Mouse (Mus musculus) CH12.LX (cell line): Measurements from ENCODE around the gene Tcte3. TPM values are rescaled to one million over a fixed set of nuclear protein-coding genes. Genes with fewer than 3 reads are reported as not detected.

Source experiments
- DNase-seq: peaks from one replicate; pipeline ENCODE4 v3.0.0-alpha.2; 2013; ENCODE audit errors: extremely low read depth
- H3K27ac ChIP-seq: 2 replicates; pipeline ENCODE4 v1.5.1; 2012; ENCODE audit warnings: low read depth, mild to moderate bottlenecking, control low read depth, moderate library complexity; ENCODE audit not compliant: insufficient read depth
- H3K27me3 ChIP-seq: replicated peaks from 2 replicates; pipeline ENCODE3; 2012; ENCODE audit warnings: inconsistent platforms
- H3K36me3 ChIP-seq, 2 experiments: replicated peaks in 1 of 2; 2 replicates each; pipeline versions ENCODE3 to v1.6.1; 2012; ENCODE audit warnings: inconsistent platforms in 1 of 2, low read length in 1 of 2, mild to moderate bottlenecking in 1 of 2, mixed read lengths in 1 of 2, moderate library complexity in 1 of 2; ENCODE audit not compliant: control insufficient read depth in 1 of 2, insufficient read depth in 1 of 2
- H3K4me1 ChIP-seq, 2 experiments: 2 replicates each; pipeline ENCODE4 v1.6.1; 2012; ENCODE audit warnings: inconsistent platforms in 1 of 2, moderate library complexity in 1 of 2; ENCODE audit not compliant: insufficient read depth in 2 of 2, control insufficient read depth in 1 of 2
- H3K4me2 ChIP-seq: 2 replicates; pipeline ENCODE4 v1.6.1; 2012; ENCODE audit warnings: low read depth, mild to moderate bottlenecking, control low read depth; ENCODE audit not compliant: poor library complexity, insufficient read depth, severe bottlenecking
- H3K4me3 ChIP-seq, 3 experiments: fragments of 150-350 bp in 1 of 3; sonication (generic) in 1 of 3; replicated peaks in 1 of 3; 2 replicates each; pipeline versions ENCODE3 to v1.5.1; 2011 to 2012; ENCODE audit warnings: low read depth in 2 of 3, low read length in 2 of 3, mild to moderate bottlenecking in 2 of 3, moderate library complexity in 2 of 3, control low read depth in 1 of 3, improper control_type of control experiment in 1 of 3, inconsistent platforms in 1 of 3, mixed read lengths in 1 of 3; ENCODE audit not compliant: poor library complexity in 1 of 3
- H3K79me2 ChIP-seq: replicated peaks from 2 replicates; pipeline ENCODE4 v1.6.1; 2012; ENCODE audit warnings: mild to moderate bottlenecking, moderate library complexity; ENCODE audit not compliant: control insufficient read depth, poor library complexity, insufficient read depth, severe bottlenecking; ENCODE audit errors: extremely low read depth
- H3K9ac ChIP-seq: 2 replicates; pipeline ENCODE4 v1.6.1; 2012; ENCODE audit warnings: low read depth, mild to moderate bottlenecking, control low read depth, moderate library complexity; ENCODE audit not compliant: insufficient read depth
- H3K9me3 ChIP-seq: replicated peaks from 2 replicates; pipeline ENCODE3; 2012; ENCODE audit warnings: low read length, inconsistent platforms, mixed read lengths
- CHD1 ChIP-seq: IDR thresholded peaks from 2 replicates; pipeline ENCODE4 v1.6.1; 2012; ENCODE audit warnings: low read depth, low read length, improper control_type of control experiment, inconsistent platforms
- ELF1 ChIP-seq: IDR thresholded peaks from 2 replicates; pipeline ENCODE4 v1.6.1; 2014; ENCODE audit warnings: low read depth, mild to moderate bottlenecking, inconsistent platforms, low read length, improper control_type of control experiment
- HCFC1 ChIP-seq: IDR thresholded peaks from 2 replicates; pipeline ENCODE4 v1.6.1; 2012; ENCODE audit warnings: low read depth, mild to moderate bottlenecking, inconsistent platforms, low read length, improper control_type of control experiment
- IRF4 ChIP-seq: IDR thresholded peaks from 2 replicates; pipeline ENCODE4 v1.6.1; 2014; ENCODE audit warnings: low read depth, mild to moderate bottlenecking, inconsistent platforms, low read length, improper control_type of control experiment
- JUN ChIP-seq: IDR thresholded peaks from 2 replicates; pipeline ENCODE4 v1.6.1; 2011; ENCODE audit warnings: low read depth, mild to moderate bottlenecking, low read length, improper control_type of control experiment, moderate library complexity; ENCODE audit not compliant: insufficient read depth
- JUND ChIP-seq: conservative IDR thresholded peaks from 2 replicates; pipeline ENCODE4 v1.6.1; 2011; ENCODE audit warnings: low read depth, low read length, improper control_type of control experiment
- MAFK ChIP-seq: IDR thresholded peaks from 2 replicates; pipeline ENCODE4 v1.6.1; 2011; ENCODE audit warnings: low read length, improper control_type of control experiment; ENCODE audit not compliant: insufficient replicate concordance
- MYC ChIP-seq: IDR thresholded peaks from 2 replicates; pipeline ENCODE4 v1.6.1; 2011; ENCODE audit warnings: low read depth, mild to moderate bottlenecking, improper control_type of control experiment, low read length
- SIN3A ChIP-seq: IDR thresholded peaks from 2 replicates; pipeline ENCODE4 v1.6.1; 2012; ENCODE audit warnings: low read length, improper control_type of control experiment, inconsistent platforms
- TBP ChIP-seq: conservative IDR thresholded peaks from 2 replicates; pipeline ENCODE4 v1.6.1; 2011; ENCODE audit warnings: low read depth, low read length, improper control_type of control experiment
- ZKSCAN1 ChIP-seq: IDR thresholded peaks from 2 replicates; pipeline ENCODE4 v1.6.1; 2012; ENCODE audit warnings: low read depth, inconsistent platforms, low read length, improper control_type of control experiment, borderline replicate concordance
- ZNF384 ChIP-seq: IDR thresholded peaks from 2 replicates; pipeline ENCODE4 v1.6.1; 2012; ENCODE audit warnings: low read depth, low read length, improper control_type of control experiment, inconsistent platforms
- dilution Hi-C: fragments of 300-500 bp; cut with MboI; formaldehyde crosslinking; loops from 2 replicates; pipeline ENCODE4 v1.14.3; 2020; ENCODE audit warnings: low sequenced_read_pairs; ENCODE audit not compliant: extremely low pct_unique_long_range_greater_than_20kb, extremely low pct_ligation_motif_present
- in situ Hi-C: fragments of 300-500 bp; cut with MboI; formaldehyde crosslinking; loops from 3 replicates; pipeline ENCODE4 v1.14.3; 2019; ENCODE audit warnings: low sequenced_read_pairs, low pct_ligation_motif_present, low pct_unique_long_range_greater_than_20kb, mixed read lengths
- polyA plus RNA-seq: library from polyadenylated mRNA; unstranded; fragments of >175 nt; gene quantifications from 2 replicates; pipeline ENCODE4 v1.2.1, GENCODE M21; 2012; ENCODE audit warnings: low read depth; ENCODE audit not compliant: insufficient read length
- total RNA-seq, 2 experiments: library from RNA; depleted of rRNA; stranded (reverse); fragments of 300-350 nt in 1 of 2; fragments of >200 nt in 1 of 2; gene quantifications; 2 replicates each; pipeline ENCODE4 v1.2.3; 2012 to 2014

Gene Tcte3
- total and polyA plus RNA-seq, 3 experiments, result 1.9 to 5.8 TPM; not detected in 1

GRCm38 (mm10) chr17:15069124-15069523 lies 27.8 kb upstream of the Tcte3 start:
- Histone ChIP-seq H3K9me3 (no peaks in the 10 kb centered on the region), H3K4me1 (no peaks in the 10 kb centered on the region), H3K4me3 (no peak overlapping the region), H3K27me3 (no peaks in the 10 kb centered on the region), H3K4me2 (no peak overlapping the region), H3K27ac (no peak overlapping the region), H3K79me2 (no peaks in the 10 kb centered on the region), H3K36me3 (peaks cover 13 to 52% of the 10 kb centered on the region in 2 experiments), H3K9ac (no peak overlapping the region)
- no peak for DNase-seq
- in situ Hi-C loops, result no loop called here
- no peak for TF ChIP-seq HCFC1
- TF ChIP-seq JUN, result no peak
- TF ChIP-seq TBP, result no peak
- no peak for TF ChIP-seq ZKSCAN1
- TF ChIP-seq JUND, result no peak
- TF ChIP-seq ELF1, result no peak
- no peak for TF ChIP-seq MYC
- TF ChIP-seq SIN3A, result no peak
- no peak for TF ChIP-seq IRF4
- dilution Hi-C loops, result no loop called here

GRCm38 (mm10) chr17:15068040-15068792 lies 26.9 kb upstream of the Tcte3 start:
- H3K27me3 ChIP-seq, result no peaks in the 10 kb centered on the region
- dilution Hi-C loops, result no loop called here
- DNase-seq, result no peak
- H3K9ac ChIP-seq, result no peak overlapping the region
- H3K9me3 ChIP-seq, result no peaks in the 10 kb centered on the region
- no peaks in the 10 kb centered on the region for H3K79me2 ChIP-seq
- no peak for TF ChIP-seq ZNF384
- 0 out of 2 replicates have a peak, but pooled peaks have one; percentile 40 for TF ChIP-seq MAFK
- H3K4me1 ChIP-seq, result no peaks in the 10 kb centered on the region
- H3K27ac ChIP-seq, result no peak overlapping the region
- peaks cover 19 to 56% of the 10 kb centered on the region in 2 experiments for H3K36me3 ChIP-seq
- no peak overlapping the region for H3K4me2 ChIP-seq
- in situ Hi-C loops, result no loop called here
- H3K4me3 ChIP-seq, result no peak overlapping the region

DNA sequence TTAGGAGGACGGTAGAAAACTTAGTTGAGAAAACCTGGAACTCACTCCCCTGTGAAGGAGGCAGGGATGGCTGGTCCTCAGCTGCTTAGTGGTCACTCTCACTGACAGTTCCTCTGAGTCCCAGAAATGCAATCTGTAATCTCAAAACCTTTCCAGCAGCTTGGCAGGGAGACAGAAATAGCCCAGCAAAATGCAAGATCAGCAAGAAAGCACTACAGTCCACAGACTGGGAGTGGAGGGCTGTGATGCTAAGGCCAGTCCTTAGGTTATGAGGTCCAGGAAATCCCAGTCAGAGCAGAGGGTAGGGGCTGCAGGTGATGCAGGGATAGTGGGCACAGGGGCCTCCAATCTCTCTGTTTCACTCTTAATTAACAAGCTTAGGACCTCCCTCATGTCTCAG lies 25.6 kb upstream of the Tcte3 start:
- Histone ChIP-seq H3K4me1 (no peaks in the 10 kb centered on the region), H3K27me3 (no peaks in the 10 kb centered on the region), H3K4me3 (no peak overlapping the region), H3K9ac (no peak overlapping the region), H3K36me3 (peaks cover 29 to 60% of the 10 kb centered on the region in 2 experiments), H3K27ac (no peak overlapping the region), H3K4me2 (no peak overlapping the region), H3K79me2 (no peaks in the 10 kb centered on the region), H3K9me3 (no peaks in the 10 kb centered on the region)
- dilution Hi-C loops (no loop called here), in situ Hi-C loops (no loop called here)
- DNase-seq, result no peak
- no peak for TF ChIP-seq CHD1
